Mouse (Mus musculus): ENCODE results near the gene Notch2.
A peak's percentile ranks its signal among the peaks of the same experiment; 100 is the strongest.

Notch2 gene

DNA sequence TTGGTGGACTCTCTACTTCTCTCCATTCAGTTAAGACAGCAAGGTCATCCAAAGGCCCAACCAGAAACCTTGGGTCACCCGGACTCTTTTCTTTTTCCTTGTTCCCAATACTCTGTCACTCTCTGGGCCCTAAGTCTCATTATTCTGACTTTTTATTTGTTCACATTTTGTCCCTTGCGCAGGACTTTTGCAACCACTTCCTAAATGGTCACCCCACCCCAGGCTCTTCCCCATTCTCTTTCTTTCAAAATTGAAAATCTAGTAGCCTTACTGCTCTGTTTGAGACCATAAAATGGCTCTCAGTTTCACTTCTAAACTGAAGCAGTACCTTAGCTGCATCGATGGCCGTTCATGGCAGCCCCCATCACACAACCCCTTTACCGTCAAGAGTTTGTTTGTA is 18.5 kb upstream of the Notch2 start:
- DNase-seq: no peak

DNA sequence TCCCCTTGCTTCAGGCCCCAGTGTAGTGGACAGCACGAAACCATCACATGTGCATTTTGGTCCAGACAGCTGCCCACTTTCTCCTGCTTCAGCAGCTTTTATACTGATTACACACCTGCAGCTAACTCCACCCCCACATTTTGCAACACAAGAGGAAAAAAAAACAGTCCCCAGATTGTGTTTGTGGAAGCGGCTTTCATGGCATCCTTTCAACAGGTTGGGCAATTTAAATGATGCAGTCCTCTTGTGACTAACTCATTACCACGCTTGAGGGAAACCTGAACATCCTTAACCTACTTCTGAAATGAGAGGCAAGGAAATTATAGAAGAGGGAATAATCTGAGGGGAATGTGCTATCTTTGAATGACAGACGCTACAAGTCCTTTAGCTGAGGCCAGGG is 15.0 kb upstream of the Notch2 start:
- no peak for DNase-seq

DNA sequence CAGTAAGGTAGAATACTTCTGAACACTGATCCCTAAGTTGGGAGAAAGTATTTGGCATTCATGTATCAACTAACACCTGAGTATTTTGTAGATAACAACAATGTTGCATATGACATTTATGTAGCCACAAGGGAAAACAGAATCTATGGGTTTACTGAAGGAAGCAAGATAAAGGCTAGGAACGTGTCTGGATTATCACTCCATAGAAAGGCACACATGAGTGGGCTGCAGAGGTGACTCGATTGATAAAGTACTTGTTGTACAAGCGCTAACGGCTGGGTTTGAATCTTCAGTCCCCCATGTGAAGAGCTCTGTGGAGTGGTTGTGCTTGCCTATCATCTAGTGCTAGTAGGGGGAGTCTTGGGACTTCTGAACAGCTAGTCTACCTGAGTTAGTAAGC is 9.8 kb upstream of the Notch2 start:
- no peak for DNase-seq

DNA sequence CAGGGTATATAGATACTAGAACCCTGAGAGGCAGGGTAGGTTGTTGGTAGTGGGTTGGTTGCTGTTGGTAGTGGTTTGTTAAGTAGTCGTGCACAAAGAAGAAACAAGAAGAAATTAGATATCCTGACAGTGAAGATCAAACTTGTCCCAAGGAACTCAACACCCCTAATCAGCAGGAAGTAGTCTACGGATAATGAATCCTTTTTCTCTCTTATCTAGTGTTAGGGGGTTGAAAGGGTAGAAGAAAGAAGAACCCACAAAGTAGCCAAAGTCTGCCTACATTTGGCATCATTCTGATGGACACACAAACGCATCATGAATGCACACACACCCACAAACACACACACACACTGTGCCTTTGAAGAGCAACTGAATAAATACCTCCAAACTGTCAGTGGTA is 9.1 kb upstream of the Notch2 start:
- no peak for DNase-seq

DNA sequence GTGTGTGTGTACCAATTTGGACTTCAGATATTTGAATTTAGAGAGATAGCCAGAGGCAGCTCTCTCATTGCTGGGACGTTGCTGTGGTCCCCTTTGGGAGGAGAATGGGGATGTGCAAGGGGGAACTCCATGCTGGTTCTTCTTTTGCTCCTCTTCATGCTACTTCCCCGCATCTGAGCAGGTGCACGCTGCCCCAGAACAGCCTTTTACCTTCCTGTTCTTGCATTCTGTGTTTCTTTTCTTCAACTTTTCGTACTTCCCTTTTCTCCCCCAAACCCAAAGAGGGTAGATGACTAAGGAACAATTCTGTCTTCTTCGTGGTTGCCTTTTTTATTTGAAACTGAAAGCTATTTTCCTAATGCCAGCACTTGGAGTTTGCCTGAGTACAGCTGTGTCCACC is 8.0 kb upstream of the Notch2 start:
- DNase-seq: no peak

DNA sequence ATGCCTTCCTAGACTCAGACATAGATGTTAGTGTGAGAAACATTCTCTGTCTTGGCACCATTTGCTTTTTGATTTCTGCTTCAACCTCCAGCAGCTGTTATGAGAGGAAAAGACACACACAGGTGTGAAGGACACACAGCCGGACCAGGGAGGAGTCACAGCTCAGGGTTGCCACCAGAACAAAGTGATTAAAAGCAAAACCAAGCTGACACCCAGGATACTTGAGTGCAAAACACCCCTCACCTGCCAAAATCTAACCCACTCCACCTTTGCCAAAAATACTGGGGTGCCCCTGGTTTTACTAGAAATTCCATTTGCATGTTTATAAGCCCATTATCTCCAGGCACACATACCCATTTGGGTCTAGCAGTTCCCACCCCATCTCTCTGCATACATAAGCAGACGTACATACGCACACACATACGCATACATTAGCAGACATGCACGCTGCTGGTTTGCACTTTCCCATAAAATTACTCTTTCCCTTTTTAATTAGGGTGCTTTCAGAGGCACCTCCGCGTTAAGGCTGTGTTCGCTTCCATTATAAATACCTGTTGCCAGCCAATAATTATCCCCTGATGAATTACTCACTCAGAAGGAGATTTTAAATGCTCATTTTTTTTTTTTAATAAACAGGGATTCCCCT is 7.2 kb upstream of the Notch2 start:
- DNase-seq: no peak

DNA sequence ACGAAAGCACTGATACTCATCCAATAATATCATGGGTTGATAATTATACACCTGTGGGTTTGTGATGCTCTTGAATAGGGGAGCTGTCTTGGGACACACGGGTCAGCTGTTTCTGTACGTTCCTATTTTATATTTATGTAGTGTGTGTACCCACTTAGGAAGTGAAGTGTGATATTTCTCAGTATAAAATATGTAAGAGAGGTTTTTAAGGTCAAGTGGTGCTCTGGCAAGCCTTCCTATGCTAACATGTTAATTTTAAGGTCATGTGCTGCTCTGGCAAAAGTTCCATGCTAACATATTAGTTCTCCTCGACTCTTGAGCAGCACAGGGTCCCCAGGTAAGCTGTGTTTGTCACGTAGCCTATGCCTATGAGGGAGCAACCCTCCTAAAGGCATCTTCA is 6.4 kb upstream of the Notch2 start:
- no peak for DNase-seq

DNA sequence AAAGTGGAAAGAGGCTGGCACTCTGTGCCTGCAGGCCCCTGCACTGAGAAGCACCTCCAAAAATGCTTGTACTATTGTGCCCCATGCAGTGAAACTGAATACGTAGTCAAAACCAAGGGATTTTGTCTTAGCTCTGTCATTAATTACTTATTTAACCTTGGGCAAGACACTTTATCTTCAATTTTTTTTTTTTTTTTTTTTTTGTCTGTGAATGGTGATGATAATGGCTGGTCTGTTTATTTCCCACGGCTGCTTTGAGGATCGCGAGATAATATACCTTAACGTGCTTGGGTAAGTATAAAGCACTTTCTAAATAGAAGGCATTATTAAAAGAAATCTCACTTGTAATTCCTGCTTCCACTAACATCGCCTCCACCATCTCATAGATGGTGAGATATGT is 5.2 kb upstream of the Notch2 start:
- no peak for DNase-seq

DNA sequence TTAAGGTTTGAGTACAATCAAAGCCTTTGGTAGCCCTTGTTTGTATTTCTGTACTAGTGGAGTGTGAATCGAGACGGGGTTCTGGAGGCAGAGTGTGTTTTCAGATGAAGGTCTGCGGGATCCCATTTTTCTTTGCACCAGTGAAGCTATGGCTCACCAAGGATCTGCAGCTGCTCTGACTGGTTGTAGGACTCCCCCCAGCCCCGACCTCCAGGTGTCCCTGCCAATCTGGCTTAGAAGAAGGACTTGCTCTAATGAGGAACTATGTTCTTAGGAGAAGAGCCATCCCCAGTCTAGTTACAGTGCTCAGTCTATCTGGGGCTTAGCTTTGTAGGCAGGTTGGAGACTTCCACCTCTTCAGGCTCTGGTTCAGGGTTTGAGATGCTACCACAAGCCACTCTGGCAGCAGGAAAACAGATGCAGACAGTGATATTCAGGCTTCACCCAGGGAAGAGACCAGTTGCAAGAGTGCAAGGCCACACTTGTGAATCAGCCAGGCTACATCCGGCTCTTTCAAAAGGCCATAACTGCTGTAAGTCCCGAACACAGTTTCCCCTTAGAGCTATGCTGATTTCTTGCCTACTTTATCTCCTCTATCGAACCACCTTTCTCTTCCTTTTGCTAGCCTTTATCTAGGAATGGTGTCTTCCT is 4.0 kb upstream of the Notch2 start:
- DNase-seq: no peak

DNA sequence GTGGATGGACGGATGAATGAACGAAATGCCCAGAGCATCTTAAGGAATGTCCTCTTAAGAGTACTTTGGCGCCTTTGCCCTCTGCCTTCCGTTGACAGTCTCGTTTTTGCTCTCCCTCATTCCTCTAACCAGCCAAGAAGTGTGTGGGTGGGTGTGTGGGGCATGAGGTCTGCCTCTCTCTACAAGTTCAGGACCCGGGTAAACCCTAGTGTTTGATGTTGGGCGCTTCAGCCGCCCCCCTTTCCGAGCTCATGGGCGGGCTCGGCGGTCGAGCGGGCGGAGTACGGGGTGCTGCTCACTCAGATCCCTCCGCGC is 284 bp upstream of the Notch2 start:
- DNase-seq: no peak

DNA sequence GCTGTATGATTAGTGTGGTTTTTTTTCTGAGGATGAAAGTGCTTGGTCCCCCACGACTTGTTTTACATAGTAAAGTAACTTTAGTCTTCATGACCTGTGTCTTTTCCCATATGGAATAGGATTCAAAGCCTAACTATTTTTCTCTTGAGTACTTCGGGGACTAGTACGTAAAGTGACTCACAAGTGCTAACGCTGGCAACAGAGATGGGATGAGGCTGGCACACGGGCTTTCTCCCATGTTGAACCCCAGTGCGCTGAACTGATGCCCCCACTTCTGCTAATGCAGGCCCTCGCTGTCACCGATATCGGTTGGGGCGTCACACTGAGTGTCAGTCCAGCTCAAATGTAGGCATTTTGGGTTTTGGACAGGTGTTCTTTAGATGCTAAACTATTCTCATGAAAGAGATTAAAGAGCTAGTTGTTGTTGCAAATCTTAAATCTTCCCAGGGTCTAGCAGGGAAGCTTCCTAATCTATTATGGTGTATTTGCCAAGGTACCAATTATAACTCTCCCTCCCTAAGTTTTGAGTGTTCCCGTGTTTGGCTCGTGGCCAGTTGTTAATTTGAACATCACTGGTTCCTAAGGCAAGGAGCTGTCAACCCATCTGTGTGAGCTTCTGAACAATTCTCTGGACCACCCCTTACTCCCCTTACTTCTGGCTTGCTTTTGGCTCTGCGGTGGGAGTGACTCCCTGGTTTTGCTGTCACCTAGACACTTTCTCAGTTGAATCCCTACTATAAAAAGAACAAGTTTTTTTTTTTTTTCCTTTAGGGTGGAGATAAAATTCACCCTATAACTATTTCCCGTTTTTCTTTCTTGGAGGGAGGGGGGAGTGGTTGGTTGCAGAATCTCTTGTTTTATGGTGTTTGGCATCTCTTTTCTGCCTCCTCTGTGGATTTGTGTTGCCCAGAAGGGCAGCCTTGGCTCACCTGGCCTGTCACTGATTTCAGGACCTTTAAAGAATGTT is 2.2 kb downstream of the Notch2 start:
- DNase-seq: no peak

DNA sequence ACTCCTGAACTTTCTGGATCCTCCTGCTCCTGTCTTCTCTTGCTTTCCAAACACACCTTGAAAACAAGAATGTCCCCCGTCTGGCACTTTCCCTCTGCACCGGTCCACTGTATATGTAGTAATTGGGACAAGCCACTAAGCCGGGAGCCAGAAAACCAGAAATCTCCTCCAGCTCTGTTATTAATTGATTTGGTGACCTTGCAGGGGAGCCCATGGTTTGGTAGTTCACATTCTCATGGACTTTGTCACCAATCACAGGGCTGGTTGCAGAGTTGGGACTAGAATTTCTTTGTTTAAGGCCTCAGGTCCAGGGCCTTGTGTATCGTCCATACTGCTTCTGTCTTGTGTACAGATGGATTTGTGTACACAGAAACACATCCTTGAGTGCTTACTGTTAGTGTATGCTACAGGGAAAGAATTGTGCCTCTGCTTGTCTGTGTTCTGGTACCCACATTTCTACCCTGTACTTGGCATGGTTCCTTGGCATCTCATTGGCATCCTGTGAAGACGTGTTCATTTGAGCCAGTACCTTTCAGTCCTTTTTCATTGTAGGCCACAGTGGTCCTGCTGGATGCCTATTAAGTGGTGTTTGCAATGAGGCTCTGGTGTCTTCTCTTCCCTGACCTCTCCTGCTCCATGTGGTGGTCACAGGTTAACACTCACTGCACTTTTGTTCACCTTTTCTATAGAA is 3.7 kb downstream of the Notch2 start:
- peak; percentile 27 for DNase-seq

DNA sequence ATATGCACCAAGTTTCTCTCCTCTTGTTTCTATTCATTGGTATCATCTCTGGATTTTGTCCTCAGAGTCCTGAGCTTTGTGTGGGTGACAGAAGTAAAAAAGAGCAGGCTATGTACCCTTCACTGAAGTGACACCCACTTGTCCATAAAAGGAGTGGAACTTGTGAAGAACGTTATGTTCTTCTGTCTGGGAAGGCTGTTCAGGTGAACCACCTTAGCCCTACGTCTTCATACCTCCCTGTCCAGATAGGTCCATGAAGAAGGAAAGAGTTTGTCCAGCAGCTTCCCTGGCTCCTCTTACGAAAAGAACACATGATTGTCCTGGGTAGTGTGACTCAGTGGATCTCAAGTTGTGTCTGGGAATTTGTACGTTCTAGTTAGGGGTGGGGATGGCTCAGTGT is 4.9 kb downstream of the Notch2 start:
- DNase-seq: no peak

DNA sequence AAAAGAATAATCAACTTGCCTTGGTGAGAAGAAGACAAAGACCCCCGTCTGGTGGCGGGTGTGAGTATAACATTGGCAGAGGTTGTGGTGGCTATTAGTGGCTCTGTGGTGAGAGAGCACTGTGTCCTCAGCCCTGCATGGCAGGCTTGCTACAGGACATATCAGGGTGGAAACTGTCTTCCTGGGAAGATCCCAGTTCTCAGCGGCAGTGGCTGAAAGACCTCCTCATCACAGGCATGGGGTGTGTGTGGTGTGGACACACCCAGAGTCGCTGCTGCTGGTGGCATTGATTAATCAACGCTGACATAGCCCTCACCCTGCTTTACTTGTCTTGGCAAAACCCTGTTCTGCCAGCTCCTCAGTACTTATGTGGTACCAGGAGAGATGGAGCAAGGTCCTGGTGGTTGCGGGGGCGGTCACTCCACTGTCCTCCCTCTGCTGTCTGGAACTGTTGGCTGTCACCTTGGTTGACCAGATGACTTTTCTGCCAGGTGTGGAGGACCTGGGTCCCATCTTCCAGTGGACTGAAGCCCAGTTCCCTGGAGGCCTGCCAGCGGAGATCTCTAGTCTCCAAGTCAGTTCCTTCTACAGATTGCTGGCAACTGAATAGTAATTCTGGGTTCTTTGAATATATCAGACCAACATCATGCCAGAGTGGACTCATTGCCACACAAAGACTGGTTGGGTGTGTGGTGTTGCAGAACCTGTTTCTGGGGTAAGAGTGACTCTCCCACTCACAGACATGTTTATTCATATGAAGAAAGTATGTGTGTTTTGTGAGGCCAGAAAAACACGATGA is 7.3 kb downstream of the Notch2 start:
- peak; percentile 48 for DNase-seq

DNA sequence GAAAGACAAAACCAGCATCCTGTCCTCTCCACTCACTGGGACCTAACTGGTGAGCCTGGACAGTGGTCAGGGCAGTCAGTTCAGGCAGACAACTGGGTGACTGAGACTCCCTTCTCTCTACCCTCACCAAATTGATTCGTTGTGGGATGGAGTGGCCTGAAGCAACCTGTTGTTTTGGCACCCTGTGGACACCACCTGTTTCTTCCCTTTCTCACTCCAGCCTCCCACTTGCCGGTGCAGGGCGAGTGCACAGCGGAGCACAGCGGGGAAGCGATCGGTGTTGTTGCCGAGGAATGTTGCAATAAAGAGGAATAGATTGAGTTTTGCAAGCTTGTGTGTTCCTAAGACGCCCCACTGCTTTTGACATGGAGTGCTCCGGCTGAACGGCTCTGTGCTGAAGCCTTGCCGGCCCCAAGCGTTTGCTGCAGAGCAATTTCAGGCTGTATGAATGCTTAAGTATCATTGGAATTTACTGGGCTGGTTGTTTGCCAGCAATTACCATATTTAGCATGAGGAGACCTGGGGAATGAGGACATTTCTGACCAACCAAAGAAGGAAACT is 11.0 kb downstream of the Notch2 start:
- peak; percentile 83 for DNase-seq

DNA sequence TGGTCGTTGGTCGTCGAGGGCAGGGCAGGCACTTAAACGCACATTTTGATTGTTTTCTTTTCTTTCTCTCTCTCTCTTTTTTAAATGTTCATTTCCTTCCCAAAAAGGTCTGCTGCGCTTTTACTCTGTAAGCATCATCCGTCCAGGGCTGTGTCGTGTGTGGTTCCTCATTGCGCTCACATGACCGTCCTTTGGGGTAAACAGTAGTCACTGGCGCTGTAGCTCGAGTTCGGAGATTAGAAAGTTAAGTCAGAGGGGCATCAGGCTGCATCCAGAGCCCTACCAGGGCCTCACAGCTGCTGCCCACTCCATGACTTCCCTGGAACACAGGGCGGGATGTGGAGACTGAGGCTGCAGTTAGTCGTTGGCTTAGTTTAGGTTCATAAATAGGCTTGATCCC is 12.2 kb downstream of the Notch2 start:
- DNase-seq: no peak

DNA sequence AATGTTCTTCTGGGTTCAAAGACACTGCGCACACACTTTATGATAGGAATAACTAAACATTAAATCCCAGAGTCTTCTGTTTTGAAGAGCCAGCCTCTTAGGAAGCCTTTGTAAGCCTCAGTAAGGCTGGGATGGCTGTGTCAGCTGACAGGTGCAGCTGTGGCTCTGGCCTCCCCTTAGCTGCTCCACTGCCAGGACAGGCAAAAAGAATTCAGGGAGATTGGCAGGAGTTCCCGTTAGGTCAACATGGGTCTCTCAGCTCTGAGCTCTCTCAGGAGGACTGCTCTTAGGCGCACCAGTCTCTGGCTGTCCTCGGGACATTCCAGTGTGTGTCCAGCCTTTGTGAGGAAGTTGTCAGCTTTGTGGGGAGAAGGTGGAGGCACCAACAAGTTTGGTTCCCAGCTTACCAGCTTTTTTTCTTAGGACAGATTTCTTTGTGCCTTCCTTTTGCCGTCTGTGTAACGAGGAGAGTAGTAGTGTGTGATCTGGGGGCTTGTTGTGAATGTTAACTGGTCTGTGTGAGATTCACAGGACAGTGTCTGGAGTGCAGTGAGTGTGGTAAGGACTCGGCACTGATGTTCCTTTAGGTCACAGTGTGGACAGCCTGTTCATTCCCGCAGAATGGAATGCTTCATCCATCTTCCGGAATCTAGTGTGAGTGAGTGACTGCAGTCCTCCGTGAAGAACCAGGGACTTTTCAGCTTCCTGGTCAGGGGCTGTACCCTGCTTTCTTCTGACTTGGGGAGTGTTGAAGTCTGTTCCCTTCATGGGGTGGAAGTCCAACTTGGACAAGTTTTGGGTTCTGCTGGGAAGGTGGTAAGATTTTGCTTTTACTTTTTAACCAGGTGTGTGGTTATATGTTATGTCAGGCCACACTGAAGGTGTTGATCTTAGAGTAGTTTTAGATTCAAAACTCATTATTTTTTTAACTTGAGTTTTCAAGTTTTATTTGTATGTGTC is 12.9 kb downstream of the Notch2 start:
- DNase-seq: no peak

DNA sequence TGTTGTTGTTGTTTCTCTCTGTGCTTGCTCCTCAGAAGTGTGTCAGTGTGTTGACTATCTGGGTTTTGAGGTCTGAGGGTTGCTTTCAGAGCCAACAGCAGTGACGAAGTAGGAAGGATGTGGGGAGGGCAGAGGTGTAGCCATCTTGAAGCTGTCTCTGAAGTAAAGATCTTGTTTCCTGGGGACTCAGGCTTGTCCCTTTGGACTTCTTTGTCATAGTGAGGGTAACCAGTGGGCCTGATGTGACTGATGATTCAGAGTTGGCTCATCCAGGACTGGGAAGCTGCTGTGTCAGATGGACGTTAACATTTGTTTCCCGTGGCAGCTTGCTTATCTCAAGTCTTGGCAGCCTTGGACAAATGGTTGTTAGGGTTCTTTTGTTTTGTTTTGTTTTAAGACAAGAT is 14.0 kb downstream of the Notch2 start:
- peak; percentile 73 for DNase-seq

DNA sequence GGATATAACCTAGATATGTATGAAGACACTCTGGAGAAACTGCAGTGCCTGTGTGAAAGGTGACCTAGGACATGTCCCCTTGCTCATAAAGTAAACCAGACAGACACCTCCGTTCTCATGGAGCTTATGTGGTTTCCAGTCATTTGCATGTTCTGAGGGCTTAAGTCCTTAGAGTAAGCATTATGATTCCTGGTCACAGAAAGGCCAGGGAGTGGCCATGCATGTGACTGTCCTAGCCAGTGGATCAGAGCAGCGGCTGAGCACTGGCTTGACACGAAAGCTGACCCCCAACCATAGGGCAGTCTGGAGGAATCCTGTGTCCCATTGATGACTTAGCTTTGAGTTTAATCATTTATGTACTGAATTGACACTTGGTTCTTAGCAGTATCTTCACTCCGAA is 14.7 kb downstream of the Notch2 start:
- DNase-seq: peak; percentile 24

DNA sequence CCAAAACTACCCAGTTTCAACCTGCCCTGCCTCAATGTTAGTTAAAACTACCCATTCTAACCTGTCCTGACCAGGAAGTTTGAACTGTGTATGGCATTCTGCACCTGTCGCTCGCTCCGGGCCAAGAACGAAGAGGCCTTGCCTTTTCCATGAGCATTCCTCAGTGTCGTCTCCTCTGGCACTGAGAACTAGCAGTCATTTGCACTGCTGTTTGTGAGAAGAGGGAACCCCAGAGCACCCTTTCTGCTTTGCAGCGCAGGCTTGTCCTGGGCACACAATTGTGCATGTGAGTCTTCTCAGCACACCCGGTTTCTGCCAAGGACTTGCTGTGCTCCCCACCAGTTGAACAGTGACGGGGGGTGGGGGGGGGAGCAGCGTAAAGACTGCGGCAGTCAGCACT is 15.6 kb downstream of the Notch2 start:
- DNase-seq: no peak

DNA sequence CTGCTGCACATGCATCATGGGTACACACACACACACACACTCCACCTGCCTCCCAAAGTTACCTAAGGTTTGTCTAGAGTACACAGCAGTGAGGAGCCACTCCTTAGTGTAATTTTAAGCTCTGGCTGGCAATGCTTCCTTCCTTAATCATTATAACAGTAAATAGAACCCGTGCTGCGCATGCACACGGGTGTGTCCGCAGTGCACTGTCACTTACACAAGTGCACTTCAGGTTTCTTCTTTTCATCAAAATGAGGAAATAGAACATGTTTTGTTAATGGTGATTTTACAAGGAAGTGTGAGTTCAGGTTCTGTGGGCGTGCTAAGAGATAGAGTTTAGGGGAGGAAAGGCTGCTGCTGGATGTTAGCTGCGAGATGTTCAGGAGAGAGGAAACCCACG is 17.8 kb downstream of the Notch2 start:
- DNase-seq: no peak
